Mouse (Mus musculus) bone marrow, adult 2 months (tissue): ENCODE data around the gene Sdk1.

ENCODE experiments used
- CTCF ChIP-seq: fragments of 200-500 bp; IDR thresholded peaks from 2 replicates; pipeline ENCODE4 v1.5.1; 2011; ENCODE audit warnings: low read length, control low read depth; ENCODE audit not compliant: control insufficient read depth, insufficient read depth
- POLR2A ChIP-seq: fragments of 200-500 bp; IDR thresholded peaks from 2 replicates; pipeline ENCODE4 v1.6.1; 2011; ENCODE audit warnings: low read depth, mild to moderate bottlenecking, control low read depth, low read length, borderline replicate concordance; ENCODE audit not compliant: control insufficient read depth

DNA sequence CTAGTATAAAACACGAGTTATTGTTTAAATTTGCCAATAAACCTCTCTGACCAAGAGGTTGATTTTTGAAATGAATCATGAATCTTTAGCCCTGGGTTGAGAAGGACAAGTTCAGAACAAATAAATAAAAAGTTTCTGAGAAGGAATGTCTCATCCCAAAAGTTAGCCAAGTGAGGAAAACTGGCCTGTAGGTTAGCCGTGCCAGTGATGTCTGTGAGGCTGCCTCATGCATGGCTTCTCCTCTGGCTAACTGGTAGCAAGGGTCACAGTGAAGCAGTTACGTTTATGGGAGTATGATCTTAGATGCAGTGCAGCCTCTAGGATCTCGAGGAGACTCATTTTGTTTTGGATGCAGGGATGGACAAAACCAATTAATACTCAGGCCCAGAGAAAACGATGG is 149.9 kb downstream of the Sdk1 start:
- no peak for TF ChIP-seq CTCF
- TF ChIP-seq POLR2A: no peak
